Mouse (Mus musculus): ENCODE measurements around the gene Tubb5. TPM values are rescaled to one million over a fixed set of nuclear protein-coding genes. Genes with fewer than 3 reads are reported as not detected.
"Not testable (repeated sequence)": the region's sequence is repeated elsewhere in the genome, so short reads cannot be mapped to it uniquely, and the experiment has no call there.

Gene Tubb5
- total RNA-seq, 2 experiments from 2014 or later, result 615 to 684 TPM

DNA sequence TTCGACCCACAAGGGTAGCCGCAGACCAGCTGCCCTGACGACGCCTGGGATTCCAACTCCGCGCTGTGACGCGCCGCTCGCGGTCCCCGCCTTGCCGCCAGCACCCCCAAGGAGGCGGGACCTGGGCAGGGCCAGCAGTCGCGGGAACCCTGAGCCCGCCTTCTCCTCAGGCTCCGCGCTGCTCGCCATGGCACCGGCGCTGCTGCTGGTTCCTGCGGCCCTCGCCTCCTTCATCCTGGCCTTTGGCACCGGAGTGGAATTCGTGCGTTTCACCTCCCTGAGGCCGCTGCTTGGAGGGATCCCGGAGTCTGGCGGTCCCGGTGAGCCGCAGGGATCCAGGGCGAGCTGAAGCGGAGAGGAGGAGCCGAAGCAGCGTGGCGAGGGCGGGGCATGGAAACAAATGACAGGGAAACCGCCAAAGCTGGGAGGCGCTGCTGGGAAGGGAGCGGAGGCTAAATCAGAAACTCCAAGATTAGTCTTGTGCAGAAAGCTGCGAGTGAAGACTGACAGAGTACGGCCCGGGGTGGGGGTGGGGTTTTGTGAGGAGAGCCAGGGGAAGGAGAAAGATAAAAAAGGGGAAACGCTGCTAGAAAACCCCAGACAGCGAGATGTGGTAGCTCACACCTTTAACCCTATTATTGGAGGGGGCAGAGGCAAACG is 23.2 kb upstream of the Tubb5 start, which contains the start of gene Nrm:
Nrm (plus strand) TSS at position 121 of the 660 bp plus-strand sequence.
- peak; percentile 89 to 92 for DNase-seq (ENCODE audit: low spot score in 2 of 2)

- no peak for DNase-seq (ENCODE audit: low spot score in 2 of 2)
Measured at GRCm38 (mm10) chr17:35860831-35861197, 22.7 kb upstream of the Tubb5 start.

GRCm38 (mm10) chr17:35859835-35860234 is 21.7 kb upstream of the Tubb5 start:
- no peak for DNase-seq (ENCODE audit: low spot score in 2 of 2)

GRCm38 (mm10) chr17:35859371-35859770 is 21.3 kb upstream of the Tubb5 start:
- no peak for DNase-seq (ENCODE audit: low spot score in 2 of 2)

- DNase-seq (ENCODE audit: low spot score in 2 of 2), result no peak
Measured at GRCm38 (mm10) chr17:35850974-35851373, 12.9 kb upstream of the Tubb5 start.

DNA sequence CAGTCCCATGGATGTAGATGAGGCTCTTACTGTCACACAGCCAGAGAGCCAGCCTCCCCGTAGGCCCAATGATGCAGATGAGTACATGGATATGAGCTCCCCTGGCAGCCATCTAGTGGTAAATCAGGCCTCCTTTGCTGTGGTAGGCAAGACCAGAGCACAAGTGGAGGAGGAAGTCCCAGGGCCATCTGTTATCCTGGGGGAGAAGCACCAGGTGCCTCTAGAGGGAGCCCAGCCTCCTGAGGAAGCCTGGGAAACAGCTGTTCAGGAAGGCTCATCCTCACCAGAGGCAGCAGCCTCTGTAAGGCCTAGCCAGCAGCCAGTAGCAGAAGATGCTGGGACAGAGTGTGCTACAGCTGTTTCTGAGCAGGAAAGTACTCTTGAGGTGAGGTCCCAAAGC is 10.0 kb upstream of the Tubb5 start:
- no peak for DNase-seq (ENCODE audit: low spot score in 2 of 2)

- no peak for DNase-seq (ENCODE audit: low spot score in 2 of 2)
Measured at GRCm38 (mm10) chr17:35843514-35843913, 5.4 kb upstream of the Tubb5 start.

- DNase-seq (ENCODE audit: low spot score in 2 of 2), result no peak
Measured at GRCm38 (mm10) chr17:35842006-35842405, 3.9 kb upstream of the Tubb5 start.

- DNase-seq (ENCODE audit: low spot score in 2 of 2), result peak; percentile 99 to 100
Measured at GRCm38 (mm10) chr17:35841076-35841950, 3.2 kb upstream of the Tubb5 start, which contains the start of gene Mdc1. Mdc1 (plus strand) TSS chr17:35841515.

DNA sequence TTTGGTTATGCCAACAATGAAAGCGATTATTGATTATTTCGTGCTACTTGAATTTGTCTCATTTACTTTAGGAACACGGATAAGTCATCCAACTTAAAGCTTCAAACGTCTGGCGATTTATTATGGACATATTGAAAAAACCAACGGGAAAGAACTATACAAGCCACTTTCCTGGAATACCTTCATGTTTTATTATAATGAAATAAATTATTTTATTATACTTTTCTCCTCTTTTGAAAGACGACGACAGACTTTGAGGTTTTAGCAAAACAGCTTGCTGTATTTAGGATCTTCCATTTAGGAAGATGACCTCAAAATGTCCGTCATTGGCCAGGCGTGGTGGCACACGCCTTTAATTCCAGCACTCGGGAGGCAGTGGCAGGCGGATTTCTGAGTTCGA is 2.5 kb upstream of the Tubb5 start:
- no peak for DNase-seq (ENCODE audit: low spot score in 2 of 2)

- not testable (repeated sequence) for DNase-seq (ENCODE audit: low spot score in 2 of 2)
Measured at GRCm38 (mm10) chr17:35839002-35839401, 896 bp upstream of the Tubb5 start.

DNA sequence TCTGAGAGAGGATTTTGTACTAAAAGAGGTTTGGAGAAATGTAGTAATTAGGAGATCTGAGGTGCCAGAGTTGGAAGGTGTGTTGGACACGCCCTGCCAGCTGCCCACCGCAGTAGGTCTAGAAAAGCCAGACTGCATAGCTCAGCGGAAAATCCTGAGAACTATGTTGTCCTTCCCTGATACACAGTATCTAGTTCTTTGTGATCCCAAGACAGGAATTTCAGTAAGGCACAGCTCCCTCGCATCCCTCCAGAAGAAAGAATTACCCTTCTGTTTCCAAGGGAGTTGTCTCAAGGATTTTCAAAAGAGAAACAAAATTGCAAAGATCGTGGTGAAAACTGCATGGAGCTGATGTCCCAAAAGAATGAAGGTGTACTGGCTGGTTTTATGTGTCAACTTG is 464 bp upstream of the Tubb5 start:
- no peak for DNase-seq (ENCODE audit: low spot score in 2 of 2)

DNA sequence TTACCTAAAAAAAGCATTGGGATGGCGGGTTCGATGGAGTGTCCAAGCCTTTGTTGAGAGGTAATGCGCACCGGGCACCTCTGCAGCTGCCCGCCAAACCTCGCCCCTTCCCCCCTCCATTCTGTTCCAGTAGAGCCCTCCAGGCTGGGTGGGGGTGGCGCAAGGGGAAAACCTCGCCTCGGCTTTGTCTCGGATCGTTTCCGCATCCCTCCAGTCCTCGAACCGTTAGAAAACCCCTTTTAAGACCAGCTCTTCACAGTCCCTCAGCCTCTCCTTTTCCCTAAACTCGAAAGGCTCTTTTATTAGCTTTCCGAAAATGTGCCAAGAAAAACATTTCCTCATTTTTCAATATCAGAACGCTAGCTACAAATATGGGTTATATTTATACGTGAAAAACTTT is 619 bp downstream of the Tubb5 start:
- peak in 1 of 2 experiments; percentile 58 for DNase-seq (ENCODE audit: low spot score in 2 of 2)

DNA sequence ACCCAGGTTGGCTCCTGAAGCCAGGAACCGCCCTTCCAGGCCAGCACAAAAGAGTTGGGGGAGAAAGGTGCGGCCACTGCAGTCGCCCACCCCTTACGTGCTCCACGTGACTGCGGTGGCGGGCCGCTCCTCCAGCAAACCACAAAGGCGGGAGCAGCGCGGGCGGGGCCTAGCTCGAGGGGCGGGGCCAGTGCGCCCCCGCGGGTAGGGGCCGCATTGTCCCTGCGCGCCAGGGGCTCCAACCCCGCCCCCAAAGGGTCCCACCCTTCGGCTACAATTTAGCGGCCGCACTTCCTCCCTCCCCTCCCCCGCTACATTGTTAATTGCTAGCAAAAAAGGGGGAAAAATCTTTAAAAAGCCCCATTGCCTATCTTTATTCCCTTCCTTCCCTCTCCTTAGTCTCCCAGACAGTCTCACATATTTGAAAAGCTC is 1.1 kb downstream of the Tubb5 start:
- peak; percentile 74 to 87 for DNase-seq (ENCODE audit: low spot score in 2 of 2)

GRCm38 (mm10) chr17:35836178-35836965 is 1.7 kb downstream of the Tubb5 start:
- peak; percentile 90 to 94 for DNase-seq (ENCODE audit: low spot score in 2 of 2)

DNA sequence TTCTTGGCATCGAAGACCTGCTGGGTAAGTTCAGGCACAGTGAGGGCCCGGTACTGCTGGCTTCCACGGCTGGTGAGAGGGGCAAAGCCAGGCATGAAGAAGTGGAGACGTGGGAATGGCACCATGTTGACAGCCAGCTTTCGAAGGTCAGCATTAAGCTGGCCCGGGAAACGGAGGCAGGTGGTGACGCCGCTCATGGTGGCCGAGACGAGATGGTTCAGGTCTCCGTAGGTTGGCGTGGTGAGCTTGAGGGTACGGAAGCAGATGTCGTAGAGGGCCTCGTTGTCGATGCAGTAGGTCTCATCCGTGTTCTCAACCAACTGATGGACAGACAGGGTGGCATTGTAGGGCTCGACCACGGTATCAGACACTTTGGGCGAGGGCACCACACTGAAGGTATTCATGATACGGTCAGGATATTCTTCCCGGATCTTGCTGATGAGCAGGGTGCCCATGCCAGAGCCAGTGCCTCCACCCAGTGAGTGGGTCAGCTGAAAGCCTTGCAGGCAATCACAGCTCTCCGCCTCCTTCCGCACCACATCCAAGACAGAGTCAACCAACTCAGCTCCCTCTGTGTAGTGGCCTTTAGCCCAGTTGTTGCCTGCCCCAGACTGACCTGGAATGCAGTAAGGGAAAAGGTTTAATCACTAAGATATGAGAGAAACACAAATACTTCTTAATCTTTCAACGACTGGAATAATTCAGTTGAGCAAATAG is 2.5 kb downstream of the Tubb5 start:
- no peak for DNase-seq (ENCODE audit: low spot score in 2 of 2)

DNA sequence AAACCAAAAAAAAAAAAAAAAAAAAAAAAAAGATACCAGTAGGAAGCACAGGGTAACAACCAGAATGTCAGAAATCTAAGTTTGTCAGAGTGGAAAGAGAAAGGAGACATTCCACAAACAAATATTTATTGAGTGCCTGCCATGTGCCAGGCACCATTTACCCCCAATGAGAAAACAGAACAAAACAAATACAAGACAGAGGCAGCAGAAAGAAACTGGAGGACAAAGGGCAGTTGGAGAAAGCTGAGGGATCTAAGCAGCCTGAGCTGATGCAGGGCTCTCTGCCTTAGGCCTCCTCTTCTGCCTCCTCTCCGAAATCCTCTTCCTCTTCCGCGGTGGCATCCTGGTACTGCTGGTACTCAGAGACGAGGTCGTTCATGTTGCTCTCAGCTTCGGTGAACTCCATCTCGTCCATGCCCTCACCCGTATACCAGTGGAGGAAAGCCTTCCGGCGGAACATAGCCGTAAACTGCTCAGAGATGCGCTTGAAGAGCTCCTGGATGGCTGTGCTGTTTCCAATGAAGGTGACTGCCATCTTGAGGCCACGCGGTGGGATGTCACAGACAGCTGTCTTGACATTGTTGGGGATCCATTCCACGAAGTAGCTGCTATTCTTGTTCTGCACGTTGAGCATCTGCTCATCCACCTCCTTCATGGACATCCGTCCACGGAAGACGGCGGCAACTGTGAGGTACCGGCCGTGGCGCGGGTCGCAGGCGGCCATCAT is 3.2 kb downstream of the Tubb5 start:
- peak; percentile 38 to 52 for DNase-seq (ENCODE audit: low spot score in 2 of 2)

DNA sequence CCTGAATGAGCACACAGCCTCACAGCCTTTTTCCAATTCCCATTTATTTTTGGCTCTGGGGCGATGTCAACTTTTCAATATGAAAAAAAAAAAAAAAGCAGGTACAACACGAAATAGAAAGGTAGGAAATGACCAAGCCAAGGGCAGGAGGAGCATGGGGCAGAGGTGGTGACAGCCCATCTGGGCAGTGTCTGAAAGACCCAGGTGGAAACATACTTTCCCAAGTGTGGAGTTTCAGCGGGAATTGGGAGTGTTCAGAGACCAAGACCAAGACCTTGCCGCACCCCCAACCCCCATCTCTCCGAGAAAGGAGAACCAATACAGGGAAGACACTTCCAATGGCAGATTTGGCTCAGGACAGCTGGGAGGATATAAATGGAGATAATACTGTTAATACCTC is 4.2 kb downstream of the Tubb5 start:
- no peak for DNase-seq (ENCODE audit: low spot score in 2 of 2)

DNA sequence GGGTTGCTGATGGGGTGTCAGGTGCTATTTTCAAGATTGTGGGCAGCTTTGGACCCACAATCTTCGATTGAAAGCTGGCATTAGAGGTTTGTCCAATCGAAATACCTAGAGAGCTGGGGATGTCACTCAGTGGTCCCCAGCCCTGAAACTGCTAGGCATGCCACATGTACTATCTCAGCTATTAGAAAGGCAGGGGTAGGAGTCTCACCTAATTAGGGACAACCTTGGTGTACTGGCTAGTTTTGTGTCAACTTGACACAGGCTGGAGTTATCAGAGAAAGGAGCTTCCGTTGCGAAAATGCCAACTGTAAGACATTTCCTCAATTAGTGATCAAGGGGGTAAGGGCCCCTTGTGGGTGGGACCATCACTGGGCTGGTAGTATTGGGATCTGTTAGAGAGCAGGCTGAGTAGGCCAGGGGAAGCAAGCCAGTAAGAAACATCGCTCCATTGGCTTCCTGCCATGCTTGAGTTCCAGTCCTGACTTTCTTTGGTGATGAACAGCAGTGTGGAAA is 4.8 kb downstream of the Tubb5 start:
- no peak for DNase-seq (ENCODE audit: low spot score in 2 of 2)
